Mouse (Mus musculus) stomach, embryonic 16.5 days (tissue): Measurements from ENCODE around the gene Elane. TPM values are rescaled to one million over a fixed set of nuclear protein-coding genes. Genes with fewer than 3 reads are reported as not detected.

ENCODE experiments used
- ATAC-seq: fragments of 200-750 bp; cut with Nextera tagmentation; 2 replicates; pipeline ENCODE4 v1.8.0; 2017; ENCODE audit warnings: moderate number of reproducible peaks, moderate TSS enrichment; ENCODE audit not compliant: insufficient read depth, low FRiP score
- H3K27ac ChIP-seq: fragments of 300-500 bp; sonication (generic); 2 replicates; pipeline ENCODE4 v1.5.1; 2014; ENCODE audit warnings: low read length
- H3K27me3 ChIP-seq: fragments of 300-500 bp; sonication (generic); 2 replicates; pipeline ENCODE4 v1.6.1; 2014; ENCODE audit warnings: low read length, control low read depth, mixed read lengths; ENCODE audit not compliant: control insufficient read depth, insufficient read depth
- H3K36me3 ChIP-seq: fragments of 300-500 bp; sonication (generic); 2 replicates; pipeline ENCODE4 v1.6.1; 2014; ENCODE audit warnings: low read length; ENCODE audit not compliant: control insufficient read depth, insufficient read depth
- H3K4me1 ChIP-seq: fragments of 300-500 bp; sonication (generic); 2 replicates; pipeline ENCODE4 v1.6.1; 2014; ENCODE audit warnings: low read length, control low read depth, mixed read lengths; ENCODE audit not compliant: control insufficient read depth, insufficient read depth
- H3K4me2 ChIP-seq: fragments of 300-500 bp; sonication (generic); 2 replicates; pipeline ENCODE4 v1.6.1; 2014; ENCODE audit warnings: low read depth, low read length, mixed read lengths
- H3K4me3 ChIP-seq: fragments of 300-500 bp; sonication (generic); replicated peaks from 2 replicates; pipeline ENCODE4 v1.5.1; 2014; ENCODE audit warnings: mild to moderate bottlenecking, low read length
- H3K9ac ChIP-seq: fragments of 300-500 bp; sonication (generic); 2 replicates; pipeline ENCODE4 v1.6.1; 2014; ENCODE audit warnings: low read length
- H3K9me3 ChIP-seq: fragments of 300-500 bp; sonication (generic); replicated peaks from 2 replicates; pipeline ENCODE4 v1.6.1; 2016; ENCODE audit warnings: low read length, control low read depth; ENCODE audit not compliant: control insufficient read depth
- WGBS: fragments of 180-500 bp; shearing (Covaris S2); extraction: QIAGEN DNeasy Blood & Tissue Kit; methylation state at CpG from one replicate; pipeline ENCODE4 v1.1.7; 2014; 5-methylcytosine and 5-hydroxymethylcytosine counted together
- polyA plus RNA-seq: library from polyadenylated mRNA; unstranded; fragments of >200 nt; fragmentation: Nextera tagmentation; extraction: Ambion mirVana; gene quantifications from 2 replicates; pipeline ENCODE4 v1.2.1, GENCODE M21; 2015

The Elane gene
- polyA plus RNA-seq, 1 experiment from 2014 or later, result 9.8 TPM

DNA sequence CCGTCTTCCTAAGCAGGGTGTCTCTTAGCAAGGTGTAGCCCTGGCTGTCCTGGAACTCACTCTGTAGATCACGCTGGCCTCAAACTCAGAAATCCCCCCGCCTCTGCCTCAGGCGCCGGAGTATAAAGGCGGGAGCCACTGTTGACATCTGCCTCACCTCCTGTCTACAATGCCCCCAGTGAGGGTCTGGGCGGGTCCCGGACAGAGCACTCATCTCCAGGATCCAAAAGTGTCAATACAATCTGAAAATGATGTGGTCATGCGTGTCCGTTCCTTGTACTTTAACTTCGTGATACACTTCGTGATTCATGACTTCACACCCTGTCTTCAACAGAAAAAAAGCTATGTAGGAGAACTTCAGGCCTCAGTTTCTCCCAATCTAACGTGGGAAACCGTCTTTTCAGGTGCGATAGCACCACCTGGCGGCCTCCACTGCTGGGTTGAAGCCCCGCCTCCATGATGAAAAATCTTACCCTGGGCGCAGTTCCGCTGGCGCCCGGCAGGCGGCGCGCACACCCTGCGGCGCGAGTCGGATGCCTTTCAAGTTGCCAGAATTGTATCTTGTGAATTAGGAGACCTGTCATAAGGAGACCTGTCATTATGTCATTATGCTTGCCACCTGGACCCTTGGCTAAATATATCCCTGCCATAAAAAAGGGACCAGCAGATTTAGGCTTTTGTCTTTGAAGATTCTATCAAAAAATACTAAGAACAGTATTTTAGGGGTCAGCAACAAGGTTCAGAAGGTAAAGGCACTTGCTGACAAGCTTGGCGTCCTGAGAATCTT, 39.1 kb downstream of the Elane start:
- ATAC-seq, result 0 out of 2 replicates have a peak, but pooled peaks have one; percentile 1
- WGBS, result 10% methylated on average over 29 of the region's 29 CpGs
- Histone ChIP-seq H3K27me3 (peaks cover 26% of the 10 kb centered on the region), H3K4me1 (peaks cover 26% of the 10 kb centered on the region), H3K4me3 (no peak overlapping the region), H3K9me3 (no peaks in the 10 kb centered on the region), H3K9ac (no peak overlapping the region), H3K36me3 (no peaks in the 10 kb centered on the region), H3K4me2 (peak overlapping the region; percentile 92), H3K27ac (peak overlapping the region; percentile 95)

DNA sequence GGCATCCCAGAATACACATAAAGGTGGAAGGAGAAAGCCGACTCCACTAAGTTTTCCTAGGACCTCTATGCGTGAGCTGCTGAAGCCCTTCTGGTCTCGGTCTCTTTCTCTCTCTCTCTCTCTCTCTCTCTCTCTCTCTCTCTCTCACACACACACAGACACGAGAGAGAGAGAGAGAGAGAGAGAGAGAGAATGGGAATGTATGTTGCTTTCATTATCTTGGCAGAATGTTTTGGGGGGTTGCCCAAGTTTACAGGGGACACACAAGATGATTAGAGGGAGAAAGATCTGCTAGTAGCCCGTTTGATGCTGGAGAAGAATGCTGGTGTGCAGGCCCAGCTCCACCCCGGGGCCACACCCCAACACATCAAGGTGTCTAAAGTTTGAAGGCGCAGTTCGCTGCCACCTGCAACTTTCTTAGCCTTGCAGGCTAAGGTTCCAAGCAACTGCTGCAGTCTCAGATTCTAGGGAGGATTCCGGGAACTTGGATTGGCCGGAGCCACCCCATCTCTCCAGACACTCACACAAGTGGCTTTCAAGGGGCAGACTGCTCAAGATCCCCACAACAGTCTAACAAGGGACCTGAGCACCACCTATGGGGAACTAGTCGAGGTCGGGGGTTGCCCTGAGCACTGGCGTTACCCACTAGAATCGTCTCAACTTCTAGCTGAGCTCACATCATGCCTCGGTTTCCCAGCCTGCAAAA, 39.9 kb downstream of the Elane start:
- Histone ChIP-seq H3K4me3 (peak overlapping the region; percentile 85), H3K27ac (peak overlapping the region; percentile 95), H3K9ac (peak overlapping the region; percentile 89), H3K36me3 (no peaks in the 10 kb centered on the region), H3K4me1 (peaks cover 26% of the 10 kb centered on the region), H3K9me3 (no peaks in the 10 kb centered on the region), H3K27me3 (peaks cover 19% of the 10 kb centered on the region), H3K4me2 (peak overlapping the region; percentile 92)
- 5% methylated on average over 15 of the region's 15 CpGs for WGBS
- no peak for ATAC-seq

DNA sequence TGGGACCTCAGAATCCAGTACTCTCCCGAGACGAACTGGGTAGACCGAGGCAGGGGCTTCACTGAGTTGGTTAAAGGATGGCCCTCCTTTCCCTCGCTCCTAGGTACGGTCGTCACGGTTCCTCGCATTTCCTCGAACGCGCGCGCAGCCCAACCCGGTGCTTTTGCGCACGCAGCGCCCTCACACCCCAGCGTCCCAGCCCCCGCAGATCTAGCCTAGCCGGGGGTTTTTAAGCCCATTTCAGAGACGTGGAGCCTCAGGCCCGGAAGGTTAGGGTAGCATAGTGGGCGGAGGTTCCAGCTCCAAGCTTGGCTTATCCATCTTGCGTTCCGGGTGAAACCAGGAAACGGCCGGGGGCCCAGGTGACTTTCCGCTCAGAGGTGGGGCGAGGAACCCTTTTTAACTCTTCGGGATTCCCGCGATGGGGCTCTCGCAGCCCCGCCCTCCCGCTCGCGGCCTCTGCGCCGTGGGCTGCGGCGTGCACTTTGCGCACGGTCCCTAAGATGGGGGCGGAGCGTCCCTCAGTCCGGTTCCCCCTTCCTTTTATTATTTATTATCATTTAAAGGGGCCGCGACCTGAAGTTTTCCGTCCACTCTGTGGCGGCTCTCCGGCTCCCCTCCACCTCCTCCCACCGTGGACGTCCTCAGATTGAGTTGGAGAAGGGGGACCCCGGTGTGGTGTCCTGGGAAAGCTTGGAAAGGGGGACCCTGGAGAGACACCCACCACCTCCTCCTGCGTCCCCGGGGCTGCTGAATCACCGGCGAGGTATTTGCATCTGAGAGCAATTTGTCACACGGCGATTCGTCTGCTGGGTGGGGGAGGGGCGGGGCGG, 40.7 kb downstream of the Elane start, which contains the start of gene Arid3a:
Arid3a (plus strand) TSS at position 553 of the 833 bp plus-strand sequence.
- H3K9ac ChIP-seq, result peak within 1 kb of the TSS; percentile 89
- H3K4me1 ChIP-seq, result peaks cover 20% of the 10 kb centered on the region
- H3K27ac ChIP-seq, result peak within 1 kb of the TSS; percentile 95
- H3K4me2 ChIP-seq, result peak within 1 kb of the TSS; percentile 92
- peak within 1 kb of the TSS; percentile 85 for H3K4me3 ChIP-seq
- peaks cover 11% of the 10 kb centered on the region for H3K27me3 ChIP-seq
- H3K36me3 ChIP-seq, result peaks cover 8% of the 10 kb centered on the region; the same call in 1 of the 2 replicates
- peak; percentile 85 for ATAC-seq
- WGBS, result under 1% methylated on average over 63 of the region's 63 CpGs
- no peaks in the 10 kb centered on the region for H3K9me3 ChIP-seq

DNA sequence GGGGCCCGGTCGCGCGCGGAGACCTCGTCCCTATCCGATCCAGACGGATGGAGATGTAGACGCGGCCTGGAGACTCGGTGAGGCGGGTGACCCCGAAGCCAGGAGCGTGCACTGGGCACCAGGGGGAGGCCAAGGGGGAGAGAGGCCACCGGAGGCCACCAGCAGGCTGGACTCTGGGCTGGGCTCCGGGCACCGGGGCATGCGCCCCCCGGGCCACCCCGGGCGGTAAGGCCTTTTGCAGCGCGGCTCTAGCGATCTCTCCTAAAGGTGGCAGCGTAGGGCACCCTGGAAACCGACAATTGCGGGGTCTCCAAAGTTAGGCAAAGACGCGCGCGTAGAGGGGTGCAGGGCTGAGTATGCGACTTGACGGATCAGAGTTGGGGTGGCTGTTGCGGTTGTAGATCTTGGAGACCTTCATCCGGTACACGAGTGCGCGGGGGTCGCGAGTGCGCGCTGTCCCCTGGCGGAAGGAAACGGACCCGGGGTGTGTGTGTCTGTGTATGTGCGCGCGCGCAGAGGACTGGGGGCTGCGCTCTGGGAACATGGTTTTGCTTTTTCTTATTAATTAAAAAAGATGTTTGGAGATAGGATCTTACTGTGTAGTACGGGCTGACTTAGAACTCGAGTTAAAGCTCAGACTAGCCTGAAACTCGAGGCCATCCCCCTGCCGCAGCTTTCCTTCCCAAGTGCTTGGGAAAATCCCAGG, 41.4 kb downstream of the Elane start:
- Histone ChIP-seq H3K36me3 (peaks cover 13% of the 10 kb centered on the region; the same call in 1 of the 2 replicates), H3K4me2 (peak overlapping the region; percentile 92), H3K9ac (peak overlapping the region; percentile 89), H3K4me1 (peaks cover 26% of the 10 kb centered on the region), H3K27me3 (peaks cover 3% of the 10 kb centered on the region), H3K27ac (peak overlapping the region; percentile 95), H3K9me3 (no peaks in the 10 kb centered on the region), H3K4me3 (peak overlapping the region; percentile 85)
- peak; percentile 7; the same call in 1 of the 2 replicates for ATAC-seq
- 0% methylated on average over 54 of the region's 54 CpGs for WGBS

DNA sequence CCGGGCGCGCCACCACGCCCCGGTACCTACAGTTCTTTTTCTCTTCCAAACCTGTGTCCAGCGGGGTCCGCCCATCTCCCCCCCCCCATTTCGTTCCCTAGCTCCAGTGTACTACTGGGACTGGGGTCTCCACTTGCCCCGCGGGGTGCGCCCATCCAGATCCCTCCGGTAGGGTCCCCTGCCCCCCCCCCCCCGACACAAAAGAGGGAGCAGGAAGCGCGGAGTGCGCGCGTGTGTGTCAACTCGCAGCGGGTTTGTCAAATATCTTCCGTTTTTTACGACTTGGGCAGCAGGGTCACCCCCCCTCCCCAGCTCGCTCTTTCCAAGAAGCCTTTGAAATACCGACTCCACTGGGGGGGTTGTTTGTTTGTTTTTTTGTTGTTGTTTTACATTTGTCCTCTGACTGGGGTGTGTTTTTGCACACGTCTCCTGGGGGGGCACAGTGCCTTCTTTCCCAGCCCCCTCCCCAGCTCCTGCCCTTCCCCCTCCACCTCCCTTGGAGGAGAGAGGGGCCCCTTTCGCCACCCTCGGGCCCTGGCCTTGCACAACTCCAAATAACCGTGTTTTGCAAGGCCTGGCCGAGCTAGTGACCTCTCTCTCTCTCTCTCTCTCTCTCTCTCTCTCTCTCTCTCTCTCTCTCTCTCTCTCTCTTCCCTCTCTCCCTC, 42.1 kb downstream of the Elane start:
- peak overlapping the region; percentile 92 for H3K4me2 ChIP-seq
- no peaks in the 10 kb centered on the region for H3K9me3 ChIP-seq
- peak overlapping the region; percentile 95 for H3K27ac ChIP-seq
- peak overlapping the region; percentile 85 for H3K4me3 ChIP-seq
- H3K4me1 ChIP-seq, result peaks cover 33% of the 10 kb centered on the region
- peak overlapping the region; percentile 89 for H3K9ac ChIP-seq
- no peak for ATAC-seq
- no peaks in the 10 kb centered on the region; the same call in 1 of the 2 replicates for H3K27me3 ChIP-seq
- peaks cover 13% of the 10 kb centered on the region; the same call in 1 of the 2 replicates for H3K36me3 ChIP-seq
- 2% methylated on average over 29 of the region's 29 CpGs for WGBS

DNA sequence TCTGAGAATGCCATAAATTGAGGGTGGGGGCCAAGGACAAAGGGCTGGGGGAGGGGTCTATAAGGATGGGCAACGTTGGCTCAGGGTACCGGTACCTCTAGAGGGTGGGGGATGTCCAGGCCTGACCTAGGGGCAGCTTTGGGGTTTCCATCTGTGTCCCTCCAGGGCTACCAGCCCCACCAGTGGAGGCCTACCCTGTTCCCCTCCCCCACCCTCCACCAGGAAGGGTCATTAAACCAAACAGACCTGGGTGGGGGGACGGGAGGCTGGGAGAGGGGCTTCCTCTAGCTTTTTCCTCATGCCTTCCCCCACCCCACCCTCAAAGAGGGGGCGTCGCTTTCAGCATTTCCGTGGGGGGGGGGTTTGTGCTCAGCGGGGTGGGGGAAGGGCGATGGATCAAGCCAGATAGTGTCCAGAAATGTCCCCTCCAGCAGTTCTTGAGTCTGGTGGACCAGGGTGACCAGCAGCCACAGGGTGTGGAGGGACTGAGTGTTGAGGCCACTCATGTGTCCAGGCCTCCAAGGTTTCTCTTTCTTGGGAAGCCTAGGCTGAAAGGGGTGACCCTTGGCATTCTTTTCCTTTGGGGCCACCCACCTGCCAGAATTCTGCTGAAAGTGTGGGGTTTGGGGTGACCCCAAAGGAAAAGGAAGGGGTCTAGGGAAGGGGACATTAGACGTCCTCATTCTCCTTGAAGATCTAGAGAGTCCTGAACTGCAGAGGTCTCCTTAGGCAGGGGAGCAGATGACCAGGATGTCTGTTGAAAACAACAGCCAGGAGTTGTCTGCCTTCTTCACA, 43.1 kb downstream of the Elane start:
- 27% methylated on average over 9 of the region's 9 CpGs for WGBS
- Histone ChIP-seq H3K27me3 (no peaks in the 10 kb centered on the region), H3K36me3 (peaks cover 13% of the 10 kb centered on the region; the same call in 1 of the 2 replicates), H3K27ac (peak overlapping the region; percentile 55), H3K4me1 (peaks cover 42% of the 10 kb centered on the region), H3K9me3 (no peaks in the 10 kb centered on the region), H3K4me3 (peak overlapping the region; percentile 85), H3K9ac (peak overlapping the region; percentile 89), H3K4me2 (peak overlapping the region; percentile 92)
- no peak for ATAC-seq

DNA sequence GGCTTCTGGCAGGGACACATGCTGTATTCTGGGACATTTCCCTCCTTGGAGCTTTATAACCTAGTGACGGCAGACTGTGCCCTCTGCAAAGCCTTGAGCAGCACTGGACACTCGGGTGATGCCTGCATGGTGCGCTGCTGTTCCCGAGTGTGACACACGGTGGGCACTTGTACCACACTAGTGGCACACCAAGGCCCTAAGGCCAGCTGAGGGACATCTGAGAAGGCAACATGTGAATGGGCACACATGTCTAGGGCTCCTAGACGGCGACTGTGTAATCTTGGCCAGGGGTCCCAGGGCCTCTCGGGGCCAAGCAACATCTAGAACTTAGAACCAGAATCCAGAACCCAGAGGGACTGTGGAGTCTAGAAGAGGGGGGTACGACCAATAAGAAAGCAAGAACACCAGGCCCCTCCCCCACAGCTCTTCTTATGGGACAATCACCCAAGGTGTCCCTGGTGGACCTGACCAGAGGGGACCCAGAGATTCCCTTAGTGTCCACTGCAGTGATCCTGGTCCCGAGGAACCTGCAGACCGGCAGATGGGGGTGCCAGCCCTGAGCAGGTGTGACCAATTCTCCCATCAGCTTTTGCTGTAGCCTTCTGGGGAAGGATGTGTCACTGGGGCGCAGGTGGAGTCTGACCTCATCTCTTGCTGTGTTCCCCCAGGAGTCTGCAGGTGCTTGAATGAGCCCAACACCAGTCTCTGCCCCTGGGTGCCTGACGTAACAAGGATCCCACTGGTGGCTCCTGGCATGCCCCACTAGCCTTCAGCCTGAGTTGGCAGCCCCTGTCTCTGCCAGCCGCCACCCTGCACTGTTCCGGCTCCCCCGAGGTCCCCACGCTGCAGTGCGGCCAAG, 44.1 kb downstream of the Elane start:
- Histone ChIP-seq H3K27me3 (no peaks in the 10 kb centered on the region), H3K4me2 (no peak overlapping the region), H3K27ac (no peak overlapping the region), H3K36me3 (peaks cover 13% of the 10 kb centered on the region; the same call in 1 of the 2 replicates), H3K4me1 (peaks cover 53% of the 10 kb centered on the region), H3K9me3 (no peaks in the 10 kb centered on the region), H3K9ac (no peak overlapping the region), H3K4me3 (no peak overlapping the region)
- 89% methylated on average over 18 of the region's 18 CpGs for WGBS
- ATAC-seq, result no peak
